In the genomic region with DNA sequence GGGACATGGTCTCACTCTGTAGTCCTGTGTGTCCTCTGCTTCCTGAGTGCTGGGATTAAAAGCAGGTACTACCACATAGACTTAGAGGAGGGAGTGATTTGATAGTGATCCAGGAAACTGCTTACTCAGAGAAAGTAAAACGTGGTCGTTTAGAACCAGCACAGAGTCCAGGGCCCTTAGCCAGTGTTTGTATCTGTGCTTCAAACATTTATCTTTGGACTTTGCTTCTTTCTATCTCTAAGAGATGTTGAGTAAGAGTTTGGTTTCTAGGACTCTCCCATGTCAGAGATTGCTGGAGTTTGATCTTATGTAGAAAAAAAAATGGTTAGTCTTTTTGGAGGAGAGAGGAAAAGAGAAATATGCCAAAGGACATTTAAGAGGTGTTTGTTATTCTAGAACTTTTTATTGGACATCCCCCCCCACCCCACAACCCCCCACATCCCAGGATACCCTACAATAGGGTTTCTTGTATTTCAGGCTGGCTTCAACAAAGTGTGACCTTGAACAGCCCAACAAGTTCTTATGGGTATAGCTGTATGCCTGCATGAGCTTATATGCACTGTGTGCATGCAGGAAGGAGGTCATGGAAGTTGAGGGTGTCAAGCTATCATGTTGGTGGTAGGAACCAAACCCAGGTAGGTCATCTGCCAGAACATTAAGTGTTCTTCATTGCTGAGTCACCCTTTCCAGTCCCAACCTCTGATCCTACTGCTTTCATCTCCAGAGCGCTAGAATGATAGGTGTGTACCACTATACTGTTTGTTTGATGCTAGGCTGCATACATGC, we compare ENCODE assay signal across 18 mouse cellular contexts. TPM values are rescaled to one million over a fixed set of nuclear protein-coding genes. Genes with fewer than 3 reads are reported as not detected.
DNase-seq lines count a peak whose midpoint lies in the region; ATAC-seq and TF ChIP-seq lines count a peak whose summit lies in the region.
"Had no signal": no experiment of that assay in that cellular context is flagged by ENCODE, and none has a peak within 500 bp of the region (broad histone marks: within the 10 kb centered on the region; RNA-seq: fewer than 3 reads in every experiment).

No protein-coding gene starts in this region.

- no peak for TF ChIP-seq CTCF in stomach, postnatal 0 days (IDR thresholded peaks at IDR 0.05; ENCODE audit: low read depth)

- H3K36me3 ChIP-seq in liver, embryonic 13.5 days, result peaks cover 56% of the 10 kb centered on the region
- no peaks in the 10 kb centered on the region; the same call in 1 of the 2 replicates for H3K36me3 ChIP-seq in stomach, postnatal 0 days (ENCODE audit: control insufficient read depth, insufficient read depth, low read length)
- peaks cover 6% of the 10 kb centered on the region; the same call in 1 of the 2 replicates for H3K36me3 ChIP-seq in midbrain, embryonic 11.5 days (ENCODE audit: control insufficient read depth, insufficient read depth, low read length)

- H3K27me3 ChIP-seq in liver, embryonic 13.5 days, result no peaks in the 10 kb centered on the region
- H3K27me3 ChIP-seq in stomach, postnatal 0 days (ENCODE audit: control insufficient read depth, insufficient read depth, low read length), result no peaks in the 10 kb centered on the region
- no peaks in the 10 kb centered on the region for H3K27me3 ChIP-seq in midbrain, embryonic 11.5 days (ENCODE audit: control insufficient read depth, insufficient read depth, low read length)
- H3K27me3 ChIP-seq: forebrain, embryonic 13.5 days; heart, embryonic 13.5 days; midbrain, embryonic 13.5 days had no signal

- peaks cover 98% of the 10 kb centered on the region for H3K4me1 ChIP-seq in liver, embryonic 13.5 days (replicated peaks)
- no peaks in the 10 kb centered on the region for H3K4me1 ChIP-seq in stomach, postnatal 0 days (replicated peaks; ENCODE audit: control insufficient read depth, insufficient read depth)
- H3K4me1 ChIP-seq in midbrain, embryonic 11.5 days (ENCODE audit: control insufficient read depth, insufficient read depth, low read length), result no peaks in the 10 kb centered on the region
- H3K4me1 ChIP-seq: limb, embryonic 10.5 days had no signal

- peak; percentile 57 for DNase-seq in kidney, adult 9 months
- DNase-seq in kidney, postnatal 25 days, result no peak
- DNase-seq in liver, embryonic 13.5 days, result no peak
- DNase-seq in stomach, postnatal 0 days (ENCODE audit: low spot score), result peak; percentile 23
- no peak for DNase-seq in midbrain, embryonic 11.5 days (ENCODE audit: low spot score, missing footprints)
- DNase-seq in layer of hippocampus, postnatal 36 days, result no peak
- DNase-seq: adrenal gland, adult 8-10 months; cerebellum, postnatal 14 days; lung, embryonic 14.5 days; thymus, adult 2 months had no signal

- no peak overlapping the region for H3K9ac ChIP-seq in liver, embryonic 13.5 days
- H3K9ac ChIP-seq in stomach, postnatal 0 days (ENCODE audit: low read length), result no peak overlapping the region
- no peak overlapping the region for H3K9ac ChIP-seq in midbrain, embryonic 11.5 days (ENCODE audit: low read length)
- H3K9ac ChIP-seq: forebrain, embryonic 13.5 days; heart, embryonic 13.5 days; lung, embryonic 14.5 days; midbrain, embryonic 13.5 days had no signal

- 0 out of 2 replicates have a peak overlapping the region, but pooled peaks have one; percentile 18 for H3K4me2 ChIP-seq in liver, embryonic 13.5 days
- no peak overlapping the region for H3K4me2 ChIP-seq in stomach, postnatal 0 days (replicated peaks; ENCODE audit: low read depth)
- no peak overlapping the region for H3K4me2 ChIP-seq in midbrain, embryonic 11.5 days
- H3K4me2 ChIP-seq: forebrain, embryonic 13.5 days; heart, embryonic 13.5 days; lung, embryonic 14.5 days; midbrain, embryonic 13.5 days had no signal

- peak overlapping the region; percentile 56; the same call in 1 of the 2 replicates for H3K27ac ChIP-seq in liver, embryonic 13.5 days
- no peak overlapping the region for H3K27ac ChIP-seq in stomach, postnatal 0 days (replicated peaks)
- no peak overlapping the region for H3K27ac ChIP-seq in midbrain, embryonic 11.5 days (ENCODE audit: low read depth, low read length)
- H3K27ac ChIP-seq: forebrain, embryonic 13.5 days; heart, embryonic 13.5 days; hindbrain, postnatal 0 days; limb, embryonic 10.5 days; macrophage; midbrain, embryonic 13.5 days had no signal

- 66% methylated on average over 3 of the region's 3 CpGs for WGBS in liver, embryonic 13.5 days (ENCODE audit: insufficient replicate concordance)
- whole genome bisulfite sequencing in stomach, postnatal 0 days, result 45% methylated on average over 3 of the region's 3 CpGs
- 86% methylated on average over 3 of the region's 3 CpGs for WGBS in midbrain, embryonic 11.5 days

- no peak overlapping the region for H3K4me3 ChIP-seq in liver, embryonic 13.5 days (replicated peaks)
- H3K4me3 ChIP-seq in stomach, postnatal 0 days (ENCODE audit: low read depth, low read length), result no peak overlapping the region
- H3K4me3 ChIP-seq in midbrain, embryonic 11.5 days (ENCODE audit: low read depth, low read length), result no peak overlapping the region
- H3K4me3 ChIP-seq: forebrain, embryonic 13.5 days; heart, embryonic 13.5 days; limb, embryonic 10.5 days; midbrain, embryonic 13.5 days; myocyte had no signal

- H3K9me3 ChIP-seq in liver, embryonic 13.5 days (replicated peaks), result no peaks in the 10 kb centered on the region
- no peaks in the 10 kb centered on the region for H3K9me3 ChIP-seq in stomach, postnatal 0 days (ENCODE audit: control insufficient read depth, low read length)
- H3K9me3 ChIP-seq in midbrain, embryonic 11.5 days (ENCODE audit: control insufficient read depth, low read length), result no peaks in the 10 kb centered on the region
- H3K9me3 ChIP-seq: forebrain, embryonic 13.5 days; heart, embryonic 13.5 days; limb, embryonic 10.5 days; midbrain, embryonic 13.5 days had no signal

- TF ChIP-seq EP300 in stomach, postnatal 0 days (optimal IDR thresholded peaks at IDR 0.05), result no peak

- peak; percentile 45 for ATAC-seq in erythroblast, adult 5-6 weeks (replicated peaks; ENCODE audit: low FRiP score, poor library complexity, severe bottlenecking)
- peak; percentile 33 for ATAC-seq in liver, embryonic 13.5 days (ENCODE audit: low read depth)
- ATAC-seq in stomach, postnatal 0 days (ENCODE audit: low FRiP score, low TSS enrichment), result peak; percentile 75
- no peak for ATAC-seq in midbrain, embryonic 11.5 days (ENCODE audit: low FRiP score)
- ATAC-seq: forebrain, embryonic 13.5 days; hindbrain, postnatal 0 days; midbrain, embryonic 13.5 days had no signal

RNA-seq across cellular contexts. Expression of gene Pum1, which starts 43.3 kb away (rescaled TPM):
- 166 TPM in 2 replicates for total RNA-seq in erythroblast, adult 5-6 weeks (2015; ENCODE audit: low replicate concordance)
- 245 and 256 TPM in 2 replicates for total RNA-seq in erythroblast, adult 5-6 weeks (2017; ENCODE audit: low replicate concordance)
- 29.7 and 36.1 TPM in 2 replicates for polyA plus RNA-seq in liver, embryonic 13.5 days (2015; fragmentation: Nextera tagmentation; extraction: Ambion mirVana)
- 27.0 and 27.4 TPM in 2 replicates for polyA plus RNA-seq in stomach, postnatal 0 days (2015; fragmentation: Nextera tagmentation; extraction: Ambion mirVana)
- 103 and 107 TPM in 2 replicates for polyA plus RNA-seq in midbrain, embryonic 11.5 days (2014; fragmentation: Nextera tagmentation; extraction: Ambion mirVana)
- total RNA-seq in layer of hippocampus, postnatal 36 days (2021), result 100 to 1,000 TPM; 116 to 126 TPM

Comparison
In these comparisons a context has a peak if more than half of its experiments do, and no peak if none do; other contexts are left out.
1. DNase-seq: peak in kidney, adult 9 months (single experiment) and stomach, postnatal 0 days (single experiment); none in kidney, postnatal 25 days (0 of 2), liver, embryonic 13.5 days (single experiment), midbrain, embryonic 11.5 days (single experiment) and layer of hippocampus, postnatal 36 days (0 of 2).